Mouse (Mus musculus) heart, embryonic 14.5 days (tissue): ENCODE measurements around the gene Vps53. TPM values are rescaled to one million over a fixed set of nuclear protein-coding genes. Genes with fewer than 3 reads are reported as not detected.

Source experiments
- ATAC-seq: fragments of 200-750 bp; cut with Nextera tagmentation; 2 replicates; pipeline ENCODE4 v1.8.0; 2017; ENCODE audit warnings: low read depth, moderate TSS enrichment; ENCODE audit not compliant: insufficient number of reproducible peaks, insufficient read depth, low FRiP score
- H3K27ac ChIP-seq, 2 experiments: fragments of 200-500 bp in 1 of 2; fragments of 300-500 bp in 1 of 2; sonication (generic) in 1 of 2; replicated peaks in 1 of 2; 2 replicates each; pipeline ENCODE4 v1.5.1; 2012 to 2014; ENCODE audit warnings: low read depth in 2 of 2, low read length in 2 of 2, control low read depth in 1 of 2, mild to moderate bottlenecking in 1 of 2, mixed read lengths in 1 of 2; ENCODE audit not compliant: control insufficient read depth in 1 of 2, insufficient read depth in 1 of 2
- H3K27me3 ChIP-seq: fragments of 300-500 bp; sonication (generic); 2 replicates; pipeline ENCODE4 v1.6.1; 2014; ENCODE audit warnings: mild to moderate bottlenecking, low read length, control low read depth; ENCODE audit not compliant: control insufficient read depth, insufficient read depth
- H3K36me3 ChIP-seq: fragments of 300-500 bp; sonication (generic); 2 replicates; pipeline ENCODE4 v1.6.1; 2014; ENCODE audit warnings: mild to moderate bottlenecking, control low read depth, low read length, mixed read lengths; ENCODE audit not compliant: control insufficient read depth, insufficient read depth
- H3K4me1 ChIP-seq, 2 experiments: fragments of 200-500 bp in 1 of 2; fragments of 300-500 bp in 1 of 2; sonication (generic) in 1 of 2; 2 replicates each; pipeline ENCODE4 v1.6.1; 2012 to 2014; ENCODE audit warnings: low read length in 2 of 2, control low read depth in 1 of 2, mixed read lengths in 1 of 2; ENCODE audit not compliant: control insufficient read depth in 2 of 2, insufficient read depth in 2 of 2
- H3K4me2 ChIP-seq: fragments of 300-500 bp; sonication (generic); 2 replicates; pipeline ENCODE4 v1.6.1; 2014; ENCODE audit warnings: mild to moderate bottlenecking, low read length
- H3K4me3 ChIP-seq, 2 experiments: fragments of 200-500 bp in 1 of 2; fragments of 300-500 bp in 1 of 2; sonication (generic) in 1 of 2; 2 replicates each; pipeline ENCODE4 v1.5.1; 2012 to 2014; ENCODE audit warnings: low read length in 2 of 2, mild to moderate bottlenecking in 2 of 2, control low read depth in 1 of 2, low read depth in 1 of 2, moderate library complexity in 1 of 2; ENCODE audit not compliant: control insufficient read depth in 1 of 2, insufficient read depth in 1 of 2
- H3K9ac ChIP-seq: fragments of 300-500 bp; sonication (generic); 2 replicates; pipeline ENCODE4 v1.6.1; 2014; ENCODE audit warnings: mild to moderate bottlenecking, low read length
- H3K9me3 ChIP-seq: fragments of 300-500 bp; sonication (generic); 2 replicates; pipeline ENCODE4 v1.6.1; 2016; ENCODE audit warnings: low read length, control low read depth; ENCODE audit not compliant: control insufficient read depth
- WGBS: fragments of 180-500 bp; shearing (Covaris S2); extraction: QIAGEN DNeasy Blood & Tissue Kit; methylation state at CpG from one replicate; pipeline ENCODE4 v1.1.7; 2014; 5-methylcytosine and 5-hydroxymethylcytosine counted together
- polyA plus RNA-seq: library from polyadenylated mRNA; unstranded; fragments of >200 nt; fragmentation: Nextera tagmentation; extraction: Ambion mirVana; gene quantifications from 2 replicates; pipeline ENCODE4 v1.2.1, GENCODE M21; 2014

Gene Vps53
- polyA plus RNA-seq, 1 experiment from 2014 or later, result 32.5 TPM

- peaks cover 7 to 13% of the 10 kb centered on the region in 2 experiments for H3K4me1 ChIP-seq
- H3K27ac ChIP-seq, result 0 out of 4 replicates have a peak overlapping the region, but pooled peaks of 1 of the 2 experiments have one; percentile 4
- no peaks in the 10 kb centered on the region for H3K9me3 ChIP-seq
- no peak overlapping the region for H3K4me2 ChIP-seq
- H3K36me3 ChIP-seq, result peaks cover 11% of the 10 kb centered on the region
- H3K9ac ChIP-seq, result no peak overlapping the region
- H3K4me3 ChIP-seq, result no peak overlapping the region
- ATAC-seq, result no peak
- no peaks in the 10 kb centered on the region for H3K27me3 ChIP-seq
These were observed 78.3 kb downstream of the Vps53 start for GRCm38 (mm10) chr11:76101154-76101553.

GRCm38 (mm10) chr11:76099193-76099975, 80.1 kb downstream of the Vps53 start:
- Histone ChIP-seq H3K9me3 (no peaks in the 10 kb centered on the region), H3K9ac (no peak overlapping the region), H3K4me3 (no peak overlapping the region), H3K27me3 (no peaks in the 10 kb centered on the region), H3K27ac (0 out of 4 replicates have a peak overlapping the region, but pooled peaks of 1 of the 2 experiments have one; percentile 19), H3K4me2 (no peak overlapping the region), H3K36me3 (peaks cover 7% of the 10 kb centered on the region), H3K4me1 (peaks cover 7 to 13% of the 10 kb centered on the region in 2 experiments)
- ATAC-seq, result no peak
- WGBS, result 56% methylated on average over 4 of the region's 4 CpGs

GRCm38 (mm10) chr11:76093610-76094009, 85.8 kb downstream of the Vps53 start:
- Histone ChIP-seq H3K27me3 (no peaks in the 10 kb centered on the region), H3K36me3 (peaks cover 15% of the 10 kb centered on the region), H3K4me1 (no peaks in the 10 kb centered on the region), H3K4me3 (no peak overlapping the region), H3K9ac (no peak overlapping the region), H3K27ac (no peak overlapping the region), H3K9me3 (no peaks in the 10 kb centered on the region), H3K4me2 (no peak overlapping the region)
- 78% methylated on average over 8 of the region's 8 CpGs for WGBS
- no peak for ATAC-seq

- Histone ChIP-seq H3K9ac (no peak overlapping the region), H3K36me3 (peaks cover 21% of the 10 kb centered on the region), H3K4me1 (no peaks in the 10 kb centered on the region), H3K4me3 (no peak overlapping the region), H3K27me3 (no peaks in the 10 kb centered on the region), H3K27ac (no peak overlapping the region), H3K4me2 (no peak overlapping the region), H3K9me3 (no peaks in the 10 kb centered on the region)
- ATAC-seq, result no peak
- 68% methylated on average over 6 of the region's 6 CpGs for WGBS
These were observed 89.7 kb downstream of the Vps53 start for GRCm38 (mm10) chr11:76089776-76090175.

- WGBS, result 82% methylated on average over 4 of the region's 4 CpGs
- Histone ChIP-seq H3K36me3 (peaks cover 21% of the 10 kb centered on the region), H3K27me3 (no peaks in the 10 kb centered on the region), H3K4me3 (no peak overlapping the region), H3K4me1 (no peaks in the 10 kb centered on the region), H3K9ac (no peak overlapping the region), H3K27ac (no peak overlapping the region), H3K4me2 (no peak overlapping the region), H3K9me3 (no peaks in the 10 kb centered on the region)
- ATAC-seq, result no peak
These were observed 90.9 kb downstream of the Vps53 start for GRCm38 (mm10) chr11:76088506-76088905.

GRCm38 (mm10) chr11:76085898-76086591, 93.4 kb downstream of the Vps53 start:
- Histone ChIP-seq H3K4me3 (no peak overlapping the region), H3K9me3 (no peaks in the 10 kb centered on the region), H3K9ac (no peak overlapping the region), H3K27ac (no peak overlapping the region), H3K27me3 (no peaks in the 10 kb centered on the region), H3K4me2 (no peak overlapping the region), H3K36me3 (peaks cover 25% of the 10 kb centered on the region), H3K4me1 (no peaks in the 10 kb centered on the region)
- 67% methylated on average over 5 of the region's 5 CpGs for WGBS
- ATAC-seq, result no peak

- no peak for ATAC-seq
- Histone ChIP-seq H3K4me1 (no peaks in the 10 kb centered on the region), H3K27ac (no peak overlapping the region), H3K36me3 (peaks cover 30% of the 10 kb centered on the region), H3K9ac (no peak overlapping the region), H3K27me3 (no peaks in the 10 kb centered on the region), H3K4me3 (no peak overlapping the region), H3K9me3 (no peaks in the 10 kb centered on the region), H3K4me2 (no peak overlapping the region)
- 100% methylated on average over 1 of the region's 1 CpGs for WGBS
These were observed 94.5 kb downstream of the Vps53 start for GRCm38 (mm10) chr11:76084943-76085342.
